Mouse (Mus musculus) olfactory bulb, adult 2 months (tissue): ENCODE results near the gene Plb1. TPM values are rescaled to one million over a fixed set of nuclear protein-coding genes. Genes with fewer than 3 reads are reported as not detected.

Experiments
- H3K27ac ChIP-seq: fragments of 200-500 bp; 2 replicates; pipeline ENCODE4 v1.5.1; 2012; ENCODE audit warnings: low read depth, low read length; ENCODE audit not compliant: insufficient read depth
- H3K4me1 ChIP-seq: fragments of 200-500 bp; 2 replicates; pipeline ENCODE4 v1.6.1; 2012; ENCODE audit warnings: low read length; ENCODE audit not compliant: control insufficient read depth, insufficient read depth
- H3K4me3 ChIP-seq: fragments of 200-500 bp; 2 replicates; pipeline ENCODE4 v1.5.1; 2012; ENCODE audit warnings: mild to moderate bottlenecking, low read depth, low read length, moderate library complexity; ENCODE audit not compliant: insufficient read depth
- CTCF ChIP-seq: fragments of 200-500 bp; IDR thresholded peaks from 2 replicates; pipeline ENCODE4 v1.5.1; 2012; ENCODE audit warnings: low read depth, mild to moderate bottlenecking, low read length, moderate library complexity; ENCODE audit not compliant: insufficient read depth
- POLR2A ChIP-seq: fragments of 200-500 bp; IDR thresholded peaks from 2 replicates; pipeline ENCODE4 v1.6.1; 2012; ENCODE audit warnings: mild to moderate bottlenecking, low read depth, low read length, moderate library complexity; ENCODE audit not compliant: insufficient read depth
- WGBS: fragments of 180-500 bp; shearing (Covaris S2); methylation state at CpG from one replicate; pipeline ENCODE4 v1.1.7; 2018; 5-methylcytosine and 5-hydroxymethylcytosine counted together
- polyA plus RNA-seq: library from polyadenylated mRNA; stranded (reverse); fragments of >200 nt; gene quantifications from 2 replicates; pipeline ENCODE4 v1.2.4, GENCODE M21; 2012; ENCODE audit warnings: low replicate concordance; ENCODE audit not compliant: missing spikeins, insufficient read depth, insufficient read length

Plb1 gene
- polyA plus RNA-seq, 1 experiment: not detected

DNA sequence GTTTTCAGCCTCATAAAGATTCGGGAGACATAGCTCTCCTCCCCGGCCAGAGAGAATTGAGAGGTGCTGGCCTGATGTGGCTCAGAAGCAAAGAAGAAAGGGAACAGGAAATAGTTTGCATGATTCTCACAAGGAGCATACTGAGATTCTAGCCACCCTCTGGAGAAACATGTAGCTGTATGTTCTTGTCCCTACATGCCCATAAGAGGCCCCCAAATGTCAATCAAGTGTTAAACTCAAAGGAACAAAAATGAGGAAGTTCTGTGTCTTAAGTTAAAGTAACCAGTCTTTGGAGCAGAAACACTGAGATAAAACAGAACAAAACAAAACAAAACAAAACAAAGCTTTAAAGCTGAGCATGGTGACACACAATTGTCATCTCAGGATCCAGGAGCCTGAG, 6.8 kb downstream of the Plb1 start:
- Histone ChIP-seq H3K4me3 (no peak overlapping the region), H3K27ac (no peak overlapping the region), H3K4me1 (no peaks in the 10 kb centered on the region)
- TF ChIP-seq CTCF: no peak
- no peak for TF ChIP-seq POLR2A
- 85% methylated on average over 2 of the region's 2 CpGs for WGBS

DNA sequence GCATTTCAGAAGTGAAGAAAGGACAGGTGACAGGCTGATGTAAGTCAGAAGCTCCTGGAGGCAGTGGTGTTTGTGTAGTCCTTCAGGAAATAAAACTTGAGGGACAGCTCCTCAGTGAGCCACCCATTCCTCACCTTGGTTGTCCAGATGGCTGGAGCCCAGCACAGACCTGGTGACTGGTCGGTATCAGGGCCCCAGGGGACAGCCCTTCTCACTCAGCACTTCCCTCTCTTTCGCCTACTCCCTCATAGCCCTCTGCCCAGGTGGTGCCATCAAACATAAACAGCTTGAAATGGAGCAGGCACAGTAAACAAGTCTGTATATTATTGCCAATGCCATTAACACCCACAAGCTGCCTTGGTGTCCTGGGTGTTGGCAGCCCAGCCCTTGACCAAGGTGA, 8.2 kb downstream of the Plb1 start:
- H3K4me1 ChIP-seq: no peaks in the 10 kb centered on the region
- 80% methylated on average over 2 of the region's 2 CpGs for WGBS
- no peak overlapping the region for H3K27ac ChIP-seq
- TF ChIP-seq CTCF (no peak), POLR2A (no peak)
- H3K4me3 ChIP-seq: no peak overlapping the region

DNA sequence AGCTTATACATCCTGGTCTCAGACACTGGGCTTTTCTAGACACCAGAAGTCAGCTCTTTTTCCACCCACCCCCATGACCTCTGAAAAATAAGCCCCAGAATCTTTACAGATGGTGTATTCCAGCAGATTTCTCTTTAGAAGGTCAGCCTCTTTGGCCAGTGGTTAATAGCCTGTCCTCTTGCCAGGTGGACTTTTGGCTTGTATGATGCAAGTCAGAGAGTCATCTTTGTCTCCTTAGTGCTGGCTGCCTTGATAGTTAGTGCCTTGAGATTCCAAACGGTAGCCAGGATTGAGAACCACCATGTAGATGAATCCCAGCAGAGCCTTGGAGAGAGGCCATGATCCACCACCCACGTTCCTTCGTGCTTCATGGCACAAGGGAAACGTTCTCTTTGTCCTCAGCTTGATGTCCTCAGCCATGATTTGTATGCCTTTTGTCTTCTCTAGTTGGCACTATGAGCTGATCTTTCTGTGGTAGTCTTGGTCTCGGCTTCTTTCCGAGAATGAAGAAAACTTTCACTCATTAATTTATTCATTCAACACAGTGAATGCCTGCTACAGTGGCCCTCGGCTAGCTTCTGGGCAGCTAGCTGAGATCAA, 10.9 kb downstream of the Plb1 start:
- WGBS: 42% methylated on average over 7 of the region's 7 CpGs
- Histone ChIP-seq H3K27ac (no peak overlapping the region), H3K4me1 (no peaks in the 10 kb centered on the region), H3K4me3 (no peak overlapping the region)
- TF ChIP-seq CTCF (no peak), POLR2A (no peak)

GRCm38 (mm10) chr5:32245385-32245784, 12.9 kb downstream of the Plb1 start:
- no peak overlapping the region for H3K4me3 ChIP-seq
- no peaks in the 10 kb centered on the region for H3K4me1 ChIP-seq
- TF ChIP-seq POLR2A: no peak
- TF ChIP-seq CTCF: no peak
- 62% methylated on average over 3 of the region's 3 CpGs for WGBS
- H3K27ac ChIP-seq: no peak overlapping the region

DNA sequence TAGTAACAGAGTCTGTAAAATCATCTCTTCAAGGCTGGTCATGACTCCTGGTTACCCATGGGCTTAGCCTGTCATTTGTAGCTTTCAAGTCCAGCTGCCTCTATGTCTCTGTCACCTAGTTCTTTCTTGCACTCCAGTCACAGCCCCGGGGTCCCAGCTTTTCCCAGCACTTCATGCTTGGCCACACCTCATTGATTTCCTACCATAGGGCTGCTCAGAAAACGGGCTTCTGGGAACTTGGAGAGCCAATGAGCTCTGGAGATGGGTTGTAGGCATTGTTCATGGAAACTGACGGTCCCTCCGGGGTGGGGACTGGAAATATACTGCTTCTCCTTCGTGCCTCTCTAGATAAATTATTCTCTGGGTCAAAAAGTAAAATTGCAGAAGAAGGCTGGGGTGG, 28.2 kb downstream of the Plb1 start:
- no peak for TF ChIP-seq CTCF
- no peak for TF ChIP-seq POLR2A
- Histone ChIP-seq H3K27ac (no peak overlapping the region), H3K4me1 (no peaks in the 10 kb centered on the region), H3K4me3 (no peak overlapping the region)
- 50% methylated on average over 5 of the region's 5 CpGs for WGBS

- WGBS: 59% methylated on average over 3 of the region's 3 CpGs
Measured at GRCm38 (mm10) chr5:32261251-32261650, 28.7 kb downstream of the Plb1 start.

GRCm38 (mm10) chr5:32262534-32262933, 30.0 kb downstream of the Plb1 start:
- H3K4me3 ChIP-seq: no peak overlapping the region
- no peak overlapping the region for H3K27ac ChIP-seq
- WGBS: 86% methylated on average over 4 of the region's 4 CpGs
- H3K4me1 ChIP-seq: no peaks in the 10 kb centered on the region
- TF ChIP-seq CTCF: no peak
- TF ChIP-seq POLR2A: no peak

More at GRCm38 (mm10) chr5:32261251-32261650, 28.7 kb downstream of the Plb1 start:
- Histone ChIP-seq H3K27ac (no peak overlapping the region), H3K4me1 (no peaks in the 10 kb centered on the region), H3K4me3 (no peak overlapping the region)
- TF ChIP-seq CTCF (no peak), POLR2A (no peak)

DNA sequence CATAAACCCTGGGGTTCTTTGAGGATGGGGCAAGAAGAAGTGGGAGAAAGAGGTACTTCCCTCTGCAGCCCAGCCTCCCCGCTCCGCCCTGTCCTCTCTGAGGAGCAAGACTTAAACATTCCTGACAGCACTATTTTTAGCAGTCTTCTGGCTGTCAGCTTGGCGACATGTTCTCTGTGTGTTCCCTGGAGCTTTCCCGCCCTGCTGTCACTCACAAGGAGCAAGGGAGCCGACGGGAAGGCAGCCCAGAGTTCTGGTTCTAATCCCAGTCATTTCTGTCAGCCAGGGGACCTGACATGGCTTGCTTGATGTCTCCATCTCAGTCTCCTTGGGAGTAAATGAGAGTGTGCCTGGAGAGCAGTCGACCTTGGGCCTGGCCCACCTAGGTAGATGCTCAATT, 40.0 kb downstream of the Plb1 start:
- no peak overlapping the region for H3K27ac ChIP-seq
- WGBS: 42% methylated on average over 7 of the region's 7 CpGs

GRCm38 (mm10) chr5:32278000-32278694, 45.6 kb downstream of the Plb1 start:
- H3K4me1 ChIP-seq: no peaks in the 10 kb centered on the region; the same call in 1 of the 2 replicates
- no peak overlapping the region for H3K27ac ChIP-seq
- WGBS: 66% methylated on average over 5 of the region's 5 CpGs
- no peak for TF ChIP-seq CTCF
- H3K4me3 ChIP-seq: no peak overlapping the region

More for the DNA sequence above, 40.0 kb downstream of the Plb1 start:
- H3K4me3 ChIP-seq: no peak overlapping the region
- H3K4me1 ChIP-seq: peaks cover 8% of the 10 kb centered on the region; the same call in 1 of the 2 replicates
- TF ChIP-seq CTCF: no peak
- no peak for TF ChIP-seq POLR2A

DNA sequence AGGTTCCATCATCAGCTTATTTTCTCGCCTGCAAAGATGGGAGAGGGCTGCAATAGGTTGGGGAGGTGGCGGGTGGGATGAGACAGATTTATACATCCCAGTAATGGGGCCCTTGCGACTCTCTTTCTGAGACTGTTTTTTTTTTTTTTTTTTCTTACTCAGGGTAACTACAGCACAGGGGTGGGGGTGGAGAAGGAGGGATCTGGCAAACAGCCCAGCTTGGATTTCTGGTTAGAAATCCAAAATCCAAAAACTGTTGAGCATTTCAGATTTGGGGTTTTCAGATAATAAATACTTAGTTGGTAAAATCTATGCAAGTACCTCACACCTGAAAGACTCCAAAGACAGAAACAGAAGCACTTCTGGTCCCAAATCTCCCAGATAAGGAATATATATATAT, 47.6 kb downstream of the Plb1 start:
- no peak for TF ChIP-seq POLR2A
- no peak for TF ChIP-seq CTCF
- Histone ChIP-seq H3K27ac (no peak overlapping the region), H3K4me3 (no peak overlapping the region), H3K4me1 (no peaks in the 10 kb centered on the region; the same call in 1 of the 2 replicates)
- WGBS: 33% methylated on average over 3 of the region's 3 CpGs
